Mouse (Mus musculus): ENCODE measurements around the gene Hist1h2bk. TPM values are rescaled to one million over a fixed set of nuclear protein-coding genes. Genes with fewer than 3 reads are reported as not detected.

Gene Hist1h2bk
- total and polyA plus RNA-seq, 3 experiments, result 5.7 to 2,495 TPM; not detected in 1

DNA sequence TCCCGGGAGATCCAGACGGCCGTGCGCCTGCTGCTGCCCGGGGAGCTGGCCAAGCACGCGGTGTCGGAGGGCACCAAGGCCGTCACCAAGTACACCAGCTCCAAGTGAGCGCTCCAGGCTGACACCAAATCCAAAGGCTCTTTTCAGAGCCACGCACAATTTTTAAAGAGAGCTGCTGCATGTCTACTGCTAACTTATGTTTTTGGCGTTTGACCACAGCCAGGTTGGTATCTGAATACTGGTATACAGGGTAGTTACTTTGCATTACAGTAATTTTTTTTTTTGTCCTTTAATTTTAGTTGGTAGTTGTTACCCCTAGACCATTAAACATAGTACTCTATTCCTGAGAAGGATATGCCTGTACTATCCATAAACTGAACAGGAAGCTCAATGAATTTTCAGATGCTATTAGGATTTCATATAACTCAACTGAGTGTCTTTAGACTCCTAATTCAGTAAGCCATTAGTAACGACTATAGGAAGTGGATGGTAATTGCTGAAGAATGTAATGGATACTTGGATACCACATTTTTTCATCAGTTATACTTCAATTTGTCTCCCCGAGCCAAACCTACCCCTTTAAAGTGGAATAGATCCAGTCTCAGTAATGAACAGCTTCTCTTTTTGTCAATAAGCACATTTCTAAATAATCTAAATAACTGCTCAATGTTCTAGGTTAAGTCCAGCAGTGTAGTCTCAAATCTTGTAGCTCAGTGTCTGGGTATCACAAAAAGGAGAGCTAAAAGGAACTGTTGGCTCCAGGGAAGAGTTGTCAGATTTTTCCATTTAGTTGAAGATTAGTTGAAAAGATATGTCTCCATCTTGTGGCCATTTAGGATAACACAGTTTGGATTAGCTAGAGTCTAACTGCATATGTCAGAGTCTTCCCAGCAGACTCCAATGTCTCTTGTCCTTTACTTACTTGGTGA lies 8.1 kb downstream of the Hist1h2bk start:
- Histone ChIP-seq H3K27ac (ENCODE audit: control insufficient read depth, low read depth, low read length) (peak overlapping the region; percentile 76), H3K4me1 (ENCODE audit: control insufficient read depth in 1 of 2, insufficient read depth in 2 of 2, low read length in 2 of 2) (peaks cover 0 to 4% of the 10 kb centered on the region in 2 experiments; a peak in 1 of 4 replicates), H3K9ac (ENCODE audit: control insufficient read depth, low read depth, low read length, poor library complexity, severe bottlenecking) (peak overlapping the region; percentile 39; the same call in 1 of the 2 replicates), H3K9me3 (replicated peaks; ENCODE audit: insufficient read depth, low read length) (no peaks in the 10 kb centered on the region), H3K27me3 (ENCODE audit: control insufficient read depth in 1 of 2, insufficient read depth in 2 of 2, low read length in 2 of 2) (no peaks in the 10 kb centered on the region), H3K36me3 (ENCODE audit: control insufficient read depth in 1 of 2, insufficient read depth in 2 of 2, low read length in 2 of 2) (peaks cover 0 to 4% of the 10 kb centered on the region in 2 experiments; a peak in 2 of 4 replicates), H3K79me2 (ENCODE audit: control insufficient read depth, insufficient read depth, low read length, poor library complexity) (no peaks in the 10 kb centered on the region; the same call in 1 of the 2 replicates), H3K4me3 (ENCODE audit: control insufficient read depth in 1 of 2, insufficient read depth in 1 of 2, low read depth in 2 of 2, low read length in 2 of 2) (peak overlapping the region in 1 of 2 experiments; percentile 19; a peak in 1 of 4 replicates)
- DNase-seq (ENCODE audit: low read depth, low spot score), result peak; percentile 88
- TF ChIP-seq KAT2A (conservative IDR thresholded peaks at IDR 0.05; ENCODE audit: low read depth, low read length), result no peak
- peak; percentile 59 for TF ChIP-seq TBP (IDR thresholded peaks at IDR 0.05; ENCODE audit: low read depth, low read length)
- no peak for TF ChIP-seq NRF1 (IDR thresholded peaks at IDR 0.05; ENCODE audit: insufficient read depth, low read depth, low read length, poor library complexity, severe bottlenecking)
- 0 out of 2 replicates have a peak, but pooled peaks have one; percentile 3 for TF ChIP-seq UBTF (IDR thresholded peaks at IDR 0.05; ENCODE audit: borderline replicate concordance, insufficient read depth, low read depth, low read length)
- TF ChIP-seq GATA1 (IDR thresholded peaks at IDR 0.05; ENCODE audit: low read depth, low read length), result no peak
- TF ChIP-seq POLR2AphosphoS5 (IDR thresholded peaks at IDR 0.05; ENCODE audit: borderline replicate concordance, low read depth, low read length), result peak; percentile 30; the same call in 1 of the 2 replicates
- peak in 1 of 3 experiments; percentile 52; a peak in 2 of 6 replicates for TF ChIP-seq CTCF (IDR thresholded peaks at IDR 0.05 in 2 of 3, conservative IDR thresholded peaks at IDR 0.05 in 1 of 3; ENCODE audit: control insufficient read depth in 1 of 3, insufficient read depth in 1 of 3, low read depth in 2 of 3, low read length in 3 of 3, poor library complexity in 1 of 3, severe bottlenecking in 1 of 3)
- TF ChIP-seq RCOR1 (IDR thresholded peaks at IDR 0.05; ENCODE audit: low read depth, low read length), result no peak
- TF ChIP-seq CHD1 (IDR thresholded peaks at IDR 0.05; ENCODE audit: low read depth, low read length), result no peak
- TF ChIP-seq POLR2A (IDR thresholded peaks at IDR 0.05; ENCODE audit: control insufficient read depth in 1 of 2, insufficient read depth in 1 of 2, low read depth in 1 of 2, low read length in 2 of 2, poor library complexity in 1 of 2), result peak; percentile 85 to 88
- TF ChIP-seq CHD2 (IDR thresholded peaks at IDR 0.05; ENCODE audit: low read length), result no peak
- no peak for TF ChIP-seq ELF1 (IDR thresholded peaks at IDR 0.05; ENCODE audit: low read depth, low read length)

- no peaks in the 10 kb centered on the region for H3K27me3 ChIP-seq (ENCODE audit: control insufficient read depth in 1 of 2, insufficient read depth in 2 of 2, low read length in 2 of 2)
- no peaks in the 10 kb centered on the region for H3K9me3 ChIP-seq (replicated peaks; ENCODE audit: insufficient read depth, low read length)
- no peak overlapping the region for H3K4me3 ChIP-seq (ENCODE audit: control insufficient read depth in 1 of 2, insufficient read depth in 1 of 2, low read depth in 2 of 2, low read length in 2 of 2)
- no peak for DNase-seq (ENCODE audit: low read depth, low spot score)
- H3K9ac ChIP-seq (ENCODE audit: control insufficient read depth, low read depth, low read length, poor library complexity, severe bottlenecking), result no peak overlapping the region
- H3K27ac ChIP-seq (ENCODE audit: control insufficient read depth, low read depth, low read length), result no peak overlapping the region
- TF ChIP-seq MEF2A (IDR thresholded peaks at IDR 0.05; ENCODE audit: extremely low read depth, insufficient replicate concordance, low read depth, low read length, poor library complexity, severe bottlenecking), result no peak
- no peak for TF ChIP-seq NELFE (IDR thresholded peaks at IDR 0.05; ENCODE audit: low read depth, low read length)
- no peak for TF ChIP-seq EP300 (IDR thresholded peaks at IDR 0.05; ENCODE audit: low read depth in 1 of 2, low read length in 2 of 2)
- no peak for TF ChIP-seq NRF1 (IDR thresholded peaks at IDR 0.05; ENCODE audit: insufficient read depth, low read depth, low read length, poor library complexity, severe bottlenecking)
- TF ChIP-seq MAX (IDR thresholded peaks at IDR 0.05; ENCODE audit: low read length), result no peak
- TF ChIP-seq E2F4 (IDR thresholded peaks at IDR 0.05; ENCODE audit: borderline replicate concordance, low read depth, low read length), result no peak
- TF ChIP-seq ZMIZ1 (IDR thresholded peaks at IDR 0.05; ENCODE audit: low read depth, low read length), result no peak
- no peak for TF ChIP-seq MAFK (IDR thresholded peaks at IDR 0.05; ENCODE audit: borderline replicate concordance, low read depth, low read length)
- no peak for TF ChIP-seq POLR2AphosphoS2 (IDR thresholded peaks at IDR 0.05; ENCODE audit: low read length)
- no peak for TF ChIP-seq USF1 (IDR thresholded peaks at IDR 0.05; ENCODE audit: low read depth, low read length)
- TF ChIP-seq RAD21 (IDR thresholded peaks at IDR 0.05; ENCODE audit: low read depth, low read length), result no peak
- TF ChIP-seq SMC3 (IDR thresholded peaks at IDR 0.05; ENCODE audit: low read depth, low read length), result no peak
- no peak for TF ChIP-seq ELF1 (IDR thresholded peaks at IDR 0.05; ENCODE audit: low read depth, low read length)
- no peak for TF ChIP-seq KAT2A (conservative IDR thresholded peaks at IDR 0.05; ENCODE audit: low read depth, low read length)
- H3K36me3 ChIP-seq (ENCODE audit: control insufficient read depth in 1 of 2, insufficient read depth in 2 of 2, low read length in 2 of 2), result peaks cover 0 to 4% of the 10 kb centered on the region in 2 experiments; a peak in 2 of 4 replicates
- peaks cover 0 to 4% of the 10 kb centered on the region in 2 experiments; a peak in 1 of 4 replicates for H3K4me1 ChIP-seq (ENCODE audit: control insufficient read depth in 1 of 2, insufficient read depth in 2 of 2, low read length in 2 of 2)
- H3K79me2 ChIP-seq (ENCODE audit: control insufficient read depth, insufficient read depth, low read length, poor library complexity), result no peaks in the 10 kb centered on the region; the same call in 1 of the 2 replicates
Measured at GRCm38 (mm10) chr13:22044432-22045155, 8.9 kb downstream of the Hist1h2bk start.

Measured in MEL (cell line).